Mouse (Mus musculus) lung, postnatal 25 days (tissue): Measurements from ENCODE around the gene Fam162a.
"Not testable (repeated sequence)": the region's sequence is repeated elsewhere in the genome, so short reads cannot be mapped to it uniquely, and the experiment has no call there.

Source experiments
- DNase-seq: peaks from one replicate; pipeline ENCODE4 v3.0.0; 2022; ENCODE audit warnings: low spot score

Gene Fam162a

GRCm38 (mm10) chr16:36071450-36072379, at the start of gene Fam162a, which contains the start of gene Ccdc58:
Gene Fam162a (minus strand): TSS chr16:36071594.
Gene Ccdc58 (plus strand): TSS chr16:36071685.
- DNase-seq, result peak; percentile 91

DNA sequence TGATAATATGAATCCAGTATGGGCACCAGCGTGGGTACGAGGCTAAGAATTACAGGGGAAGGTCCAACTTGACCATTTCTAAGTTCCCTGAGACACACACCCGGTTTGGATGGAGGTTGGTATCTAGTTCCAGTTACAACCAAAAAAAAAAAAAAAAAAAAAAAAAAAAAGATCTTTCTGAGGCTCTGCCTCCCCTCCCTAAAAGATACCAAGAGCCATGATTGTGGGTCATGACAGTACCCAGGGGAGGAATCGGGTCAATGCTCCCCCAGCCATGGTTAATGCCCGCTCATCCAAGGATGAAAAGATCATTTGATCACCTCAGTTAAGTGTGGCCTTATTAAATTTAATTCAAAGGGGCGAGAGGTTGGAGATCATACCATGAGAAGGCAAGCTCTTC, 44.4 kb upstream of the Fam162a start:
- DNase-seq, result not testable (repeated sequence)

- not testable (repeated sequence) for DNase-seq
Observed at GRCm38 (mm10) chr16:36111486-36111885, 40.1 kb upstream of the Fam162a start.

- DNase-seq, result no peak
Observed at GRCm38 (mm10) chr16:36102211-36102610, 30.8 kb upstream of the Fam162a start.

DNA sequence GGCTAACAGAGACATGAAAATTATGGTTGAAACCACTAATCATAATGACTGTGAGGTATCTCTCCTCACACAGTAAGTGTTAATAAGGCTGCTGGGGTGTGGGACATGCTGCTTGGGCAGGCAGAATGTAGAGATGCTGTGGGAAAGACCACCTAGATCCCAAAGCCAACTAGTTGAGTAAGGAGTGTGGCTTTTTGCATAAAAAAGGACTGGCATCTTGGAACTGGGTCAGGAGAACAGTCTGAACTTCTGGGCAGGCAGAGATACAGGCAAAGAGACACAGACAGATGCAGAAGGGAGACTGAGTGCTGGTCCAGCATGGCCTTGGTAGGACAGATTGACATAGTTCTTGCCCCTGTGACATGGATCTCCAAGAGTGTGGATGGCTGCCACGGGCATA, 30.1 kb upstream of the Fam162a start:
- no peak for DNase-seq

GRCm38 (mm10) chr16:36097813-36098499, 26.6 kb upstream of the Fam162a start:
- not testable (repeated sequence) for DNase-seq

DNA sequence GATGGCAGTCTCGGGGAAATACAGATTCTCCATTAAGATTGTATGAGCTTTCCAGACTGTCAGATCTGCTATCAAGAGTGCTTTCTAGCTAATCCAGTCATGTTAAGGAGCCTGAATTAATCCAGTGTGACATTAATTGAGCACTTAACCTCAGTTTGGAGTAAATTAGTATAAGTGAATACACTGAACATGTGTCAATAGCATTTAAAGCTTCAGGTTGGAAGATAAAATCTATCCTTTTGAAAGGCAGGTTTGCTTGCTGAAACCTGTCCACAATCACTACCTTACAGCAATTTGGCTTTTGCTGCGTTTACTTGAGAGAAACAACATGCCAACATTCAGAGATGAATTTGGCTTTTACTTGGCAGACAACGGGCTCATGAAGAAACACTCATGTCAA, 22.7 kb upstream of the Fam162a start:
- DNase-seq, result no peak

DNA sequence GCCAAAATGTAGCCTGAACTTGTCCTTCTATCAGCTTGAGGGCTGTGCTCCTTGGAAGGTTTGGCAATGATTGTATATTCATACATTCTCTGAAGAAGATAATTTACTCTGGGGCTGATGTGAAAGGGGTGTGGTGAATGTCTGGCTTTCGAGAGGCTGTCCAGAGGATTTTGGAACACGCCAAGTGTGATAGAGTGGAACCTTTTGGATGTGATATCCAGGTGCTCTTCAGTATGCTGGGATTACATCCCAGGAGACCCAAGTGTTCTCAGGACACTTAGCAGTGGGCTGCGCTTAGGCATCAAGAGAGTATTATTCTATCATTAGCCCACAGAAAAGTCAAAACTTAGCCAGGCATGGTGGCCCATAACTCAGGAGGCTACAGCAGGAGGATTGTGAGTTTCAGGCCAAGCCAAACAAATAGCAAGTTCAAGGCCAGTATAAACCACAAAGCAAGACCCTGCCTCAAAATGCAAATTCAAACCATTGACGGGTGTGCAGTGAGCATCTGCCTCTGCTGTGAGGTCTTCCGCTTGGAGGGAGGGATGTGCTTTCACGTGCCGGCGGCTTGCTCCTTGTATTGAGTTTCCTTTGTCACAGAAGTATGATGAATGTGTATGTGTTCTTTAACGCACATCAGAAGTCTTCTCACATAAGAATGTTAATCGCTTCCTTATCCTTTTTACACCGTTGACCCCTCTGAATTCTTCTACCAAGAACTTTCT, 19.6 kb upstream of the Fam162a start:
- DNase-seq, result no peak

DNA sequence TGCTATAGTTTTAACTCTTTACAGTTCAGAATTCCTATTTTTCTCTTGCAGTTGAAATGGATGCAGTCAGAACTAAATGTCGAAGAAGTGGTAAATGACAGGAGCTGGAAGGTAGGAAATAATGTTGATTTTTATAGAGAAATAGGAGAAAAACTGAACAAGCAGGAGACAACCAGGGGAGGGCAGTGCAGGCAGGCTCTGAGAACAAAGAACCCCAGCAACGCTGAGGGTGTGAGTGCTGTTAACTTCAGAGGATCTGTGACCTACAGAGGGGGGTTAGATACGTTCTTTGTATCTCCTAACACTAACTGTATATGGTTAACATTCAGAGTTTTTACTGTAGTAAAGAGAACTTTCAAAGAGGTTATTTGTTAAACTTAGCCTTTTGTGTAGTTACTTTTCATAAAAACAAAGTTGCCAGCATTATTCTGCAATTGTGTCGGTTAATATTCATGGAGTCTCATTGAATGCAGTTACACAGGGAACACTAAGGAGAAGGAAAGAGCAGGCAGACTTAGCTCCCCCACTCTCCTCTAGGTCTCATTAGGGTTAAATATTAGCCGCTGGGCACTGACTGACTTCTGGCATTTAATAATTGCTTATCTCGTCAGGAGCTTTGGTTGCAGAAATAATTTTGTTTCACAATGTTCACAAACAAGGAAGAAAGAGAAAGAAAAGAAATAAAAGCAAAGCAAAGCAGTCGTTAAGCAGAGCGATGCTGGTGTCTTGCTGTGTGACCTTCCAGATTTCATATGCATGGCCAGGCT, 18.6 kb upstream of the Fam162a start:
- no peak for DNase-seq

DNA sequence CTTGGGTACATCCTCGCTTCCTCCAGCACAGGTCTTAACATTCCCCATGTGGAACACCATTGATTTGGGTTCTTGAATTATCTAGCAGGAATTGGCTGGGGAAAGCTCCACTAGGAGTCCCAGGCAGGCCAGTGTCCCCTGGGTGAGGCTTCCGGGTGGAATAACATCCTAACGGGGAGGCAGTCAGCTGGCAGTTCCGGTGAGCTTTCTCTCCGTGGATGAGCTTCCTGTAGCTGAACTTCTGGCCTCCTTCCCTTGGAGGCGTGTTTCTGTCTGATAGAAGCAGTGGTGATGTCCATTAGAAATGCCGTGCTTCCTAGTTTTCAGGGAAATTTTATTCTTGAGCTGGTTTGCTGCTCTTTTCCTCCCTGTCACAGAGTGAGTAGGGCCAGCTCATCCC, 17.7 kb upstream of the Fam162a start:
- DNase-seq, result no peak

- no peak for DNase-seq
Observed at GRCm38 (mm10) chr16:36087846-36088245, 16.5 kb upstream of the Fam162a start.

- no peak for DNase-seq
Observed at GRCm38 (mm10) chr16:36079916-36080315, 8.5 kb upstream of the Fam162a start.

GRCm38 (mm10) chr16:36074772-36075171, 3.4 kb upstream of the Fam162a start:
- DNase-seq, result no peak

DNA sequence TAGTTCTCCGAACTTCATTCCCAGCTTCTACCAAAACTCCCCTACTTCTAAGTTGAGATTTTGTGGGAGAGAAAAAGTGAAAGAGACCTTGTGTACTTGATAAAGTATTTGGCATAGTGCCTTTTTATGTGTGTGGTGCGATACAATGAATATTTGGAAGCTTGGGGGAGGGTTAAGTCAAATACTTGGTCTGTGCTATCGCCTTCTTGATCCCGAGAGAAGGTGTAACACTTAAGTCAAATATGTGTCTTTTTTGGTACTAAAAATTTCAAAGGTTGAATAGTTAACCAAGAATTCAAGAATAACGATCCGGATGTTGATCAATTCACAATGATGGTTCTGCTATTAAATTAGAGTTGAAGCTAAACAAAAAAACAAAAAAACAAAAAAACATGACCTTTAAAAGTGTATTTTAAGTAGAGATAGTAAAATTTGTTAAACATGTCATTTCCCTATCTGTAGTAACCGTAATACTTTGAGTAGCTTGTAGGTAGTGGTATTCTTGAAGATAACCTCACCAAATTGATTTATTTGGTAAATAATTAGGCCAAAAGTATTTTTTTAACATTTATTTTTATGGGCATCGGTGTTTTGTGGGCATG, 1.1 kb upstream of the Fam162a start:
- DNase-seq, result no peak

DNA sequence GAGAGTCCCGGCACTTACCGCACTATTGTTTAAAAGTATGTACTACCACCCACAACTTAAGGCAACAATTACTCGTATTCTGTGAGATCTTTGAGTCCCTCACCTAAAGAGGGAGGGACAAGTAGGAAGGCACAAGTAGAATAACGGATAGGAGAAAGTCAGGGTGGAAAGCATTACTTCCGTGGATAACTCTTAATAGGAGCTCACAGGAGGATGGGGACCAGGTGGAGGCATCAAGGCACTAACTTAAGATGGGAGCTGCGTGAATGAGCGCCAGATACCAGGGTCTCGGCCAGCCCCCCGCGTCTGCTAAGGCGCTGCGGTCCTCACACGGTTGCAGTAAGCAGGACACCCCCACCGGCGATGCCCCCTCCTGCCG, 334 bp downstream of the Fam162a start:
- no peak for DNase-seq

DNA sequence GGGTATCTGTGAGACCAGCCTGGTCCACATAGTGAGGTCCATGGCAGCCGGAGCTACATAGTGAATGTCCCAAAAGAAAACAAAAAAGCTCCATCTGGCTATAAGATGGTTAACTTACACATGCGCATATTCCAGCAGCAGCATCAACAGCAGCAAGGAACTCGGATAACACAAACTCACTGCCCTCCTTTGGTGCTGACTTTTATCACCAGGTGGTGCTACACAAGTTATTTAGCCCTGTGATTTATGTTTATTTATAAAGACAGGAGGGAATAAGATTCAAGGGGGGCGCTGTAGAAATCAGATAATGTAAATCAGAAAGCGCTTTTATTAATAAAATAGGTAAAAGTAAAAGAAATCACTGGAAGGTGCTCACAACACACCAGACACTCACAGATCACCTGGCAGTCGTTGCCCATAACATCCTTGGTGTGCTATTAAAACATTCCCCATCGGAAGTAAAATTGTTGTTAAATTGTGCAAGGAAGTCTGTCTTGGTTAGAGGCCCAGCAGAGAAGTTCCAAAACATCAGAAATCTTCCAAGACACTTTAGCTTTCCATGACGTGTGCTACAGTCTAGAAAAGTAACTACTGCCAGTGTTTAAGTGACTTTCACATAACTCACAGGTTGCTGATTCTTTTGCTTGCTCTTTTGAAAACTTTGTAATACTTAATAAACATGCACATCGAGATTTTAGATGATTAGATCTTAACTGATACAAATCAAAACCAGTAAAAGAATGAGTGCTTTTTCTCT, 1.4 kb downstream of the Fam162a start:
- no peak for DNase-seq

- DNase-seq, result no peak
Observed at GRCm38 (mm10) chr16:36068356-36068755, 3.0 kb downstream of the Fam162a start.

- DNase-seq, result no peak
Observed at GRCm38 (mm10) chr16:36067694-36068093, 3.7 kb downstream of the Fam162a start.

- no peak for DNase-seq
Observed at GRCm38 (mm10) chr16:36064904-36065303, 6.5 kb downstream of the Fam162a start.

GRCm38 (mm10) chr16:36063315-36063714, 8.1 kb downstream of the Fam162a start:
- no peak for DNase-seq

- DNase-seq, result not testable (repeated sequence)
Observed at GRCm38 (mm10) chr16:36062534-36062933, 8.9 kb downstream of the Fam162a start.
